Mouse (Mus musculus): ENCODE results near the gene Stat6. TPM values are rescaled to one million over a fixed set of nuclear protein-coding genes. Genes with fewer than 3 reads are reported as not detected.

Stat6 gene
- polyA plus RNA-seq (2021; fragmentation: Nextera tagmentation) = 4.6 and 4.7 TPM in 2 replicates
- long read RNA-seq, experiment 1, transcript Stat6-201 (22 exons, 3,775 nt) = major isoform, 23 of 37 reads
- long read RNA-seq, experiment 1, partial matches to known transcripts = 7 of 37 reads
- long read RNA-seq, experiment 1, other reads (novel, unspliced or antisense) = 7 of 37 reads
- long read RNA-seq, experiment 2, partial matches to known transcripts = 3 of 8 reads
- long read RNA-seq, experiment 2, other reads (novel, unspliced or antisense) = 2 of 8 reads

DNA sequence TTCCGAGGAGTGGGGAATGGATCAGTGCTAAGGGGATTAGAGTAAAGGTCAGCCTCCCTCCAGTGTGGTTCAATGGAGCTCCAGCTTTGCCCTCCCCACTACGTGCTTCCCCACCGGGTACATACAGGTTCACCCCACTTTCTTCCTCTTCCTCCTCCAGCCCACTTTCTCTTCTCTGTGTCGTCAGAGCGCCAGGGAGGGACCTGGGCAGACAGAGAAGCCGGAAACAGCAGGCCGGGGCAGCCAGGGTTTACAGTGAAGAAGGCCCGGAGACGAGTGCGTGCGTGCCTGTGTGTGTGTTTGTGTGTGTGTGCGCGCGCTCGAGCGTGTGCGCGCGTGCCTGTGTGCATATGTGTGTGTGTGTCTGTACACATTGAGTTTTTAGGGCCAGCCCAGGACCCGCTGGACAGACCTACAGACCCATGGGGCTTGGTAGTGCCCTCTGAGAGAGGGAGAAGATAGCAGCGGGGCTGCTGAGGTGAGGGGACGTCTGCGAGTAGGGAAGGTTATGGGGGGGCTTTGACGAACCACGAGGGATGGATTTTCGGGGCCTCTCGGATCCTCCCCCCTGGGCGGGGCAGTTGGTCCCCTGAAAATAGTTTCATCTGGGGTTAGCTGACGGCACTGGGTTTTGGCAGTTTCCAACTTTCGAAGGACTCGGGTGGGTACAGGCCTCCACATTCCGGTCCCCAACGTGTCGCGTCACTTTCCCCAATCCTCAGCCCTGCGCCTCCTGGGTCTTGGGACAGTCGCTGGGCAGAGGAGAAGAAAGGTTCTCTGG, at the start of gene Stat6:
Gene Stat6, plus strand, starts transcription at position 215 of the 781 bp plus-strand sequence.

DNA sequence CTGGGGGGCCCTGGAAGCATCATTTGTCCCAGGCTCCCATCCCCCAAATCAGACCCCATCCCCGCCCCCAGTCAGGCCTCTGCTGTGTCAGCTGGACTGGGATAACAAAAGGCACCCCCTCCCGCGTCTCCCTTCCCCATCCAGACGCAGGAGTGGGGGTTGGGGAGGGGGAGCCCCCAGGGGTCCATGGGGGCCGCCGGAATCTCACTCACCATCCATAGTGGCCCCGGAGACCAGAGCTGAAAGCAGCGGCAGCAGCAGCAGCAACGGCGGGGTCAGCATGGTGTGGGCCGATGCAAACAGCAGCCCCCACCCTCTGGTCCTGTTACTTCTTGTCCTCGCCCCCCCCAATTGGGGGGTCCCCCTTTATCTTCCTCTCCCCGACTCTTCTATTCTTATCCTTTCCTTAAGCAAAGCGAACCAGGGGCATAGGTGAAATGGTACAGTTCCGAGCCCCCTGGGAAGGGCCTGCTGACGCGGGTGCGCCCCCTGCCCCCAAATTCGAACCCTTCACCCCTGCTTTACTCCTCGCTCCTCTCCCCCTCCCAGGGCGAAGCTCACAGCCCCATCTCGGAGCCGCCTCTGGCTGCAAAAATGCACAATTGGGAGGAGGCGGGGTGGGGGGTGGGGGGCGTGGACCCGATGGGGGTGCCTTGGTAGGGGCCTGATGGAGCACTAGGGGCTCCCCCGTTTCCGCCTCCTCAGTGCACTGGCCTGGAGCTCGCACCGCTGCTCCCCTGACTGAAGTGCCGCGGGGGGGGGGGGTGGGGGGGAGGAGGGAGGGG, 22.2 kb upstream of the Stat6 start, which contains the start of gene Lrp1:
Gene Lrp1, minus strand, starts transcription at position 743 of the 785 bp plus-strand sequence.

GRCm38 (mm10) chr10:127666501-127667268, 23.9 kb downstream of the Stat6 start, which contains the start of gene Nemp1:
Nemp1 (plus strand) TSS chr10:127666901.

GRCm38 (mm10) chr10:127668093-127669050, 25.6 kb downstream of the Stat6 start, which contains the start of gene Nab2:
Nab2 (minus strand) TSS chr10:127668568.

DNA sequence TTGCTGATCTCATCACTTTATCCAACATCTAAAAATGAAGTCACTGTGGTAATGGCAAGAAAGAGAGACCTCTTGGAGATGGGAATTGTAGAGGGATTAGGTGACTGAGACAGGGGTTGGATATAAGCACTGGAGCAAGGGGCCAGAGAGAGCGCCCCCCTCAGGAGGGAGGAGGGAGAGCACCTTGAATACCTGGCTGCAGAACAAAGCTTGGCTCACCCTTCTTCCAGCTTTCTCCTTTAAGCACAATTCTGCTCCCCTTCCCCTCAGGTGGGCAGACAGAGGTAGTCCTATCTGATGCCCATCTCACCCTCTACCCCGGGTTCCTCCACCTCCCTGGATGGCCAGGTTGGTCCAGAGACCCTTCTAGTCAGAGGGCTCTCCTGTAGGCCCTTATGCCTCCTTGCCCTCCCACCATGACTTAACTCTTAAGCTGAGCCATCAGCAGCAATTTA, 62.0 kb downstream of the Stat6 start, which contains the start of gene Myo1a:
Gene Myo1a, plus strand, starts transcription at position 405 of the 455 bp plus-strand sequence.

Other genes starting within 250 kb of the Stat6 start
- gene Stac3, start 141.3 kb upstream of the Stat6 start, polyA plus RNA-seq (2021; fragmentation: Nextera tagmentation) = not detected in 2 replicates
- 3.7 and 3.8 TPM in 2 replicates for gene Ndufa4l2, start 128.0 kb upstream of the Stat6 start, polyA plus RNA-seq (2021; fragmentation: Nextera tagmentation)
- 15.4 and 17.6 TPM in 2 replicates for gene Shmt2, start 120.5 kb upstream of the Stat6 start, polyA plus RNA-seq (2021; fragmentation: Nextera tagmentation)
- 1.0 and 3.2 TPM in 2 replicates for gene Nxph4, start 108.4 kb upstream of the Stat6 start, polyA plus RNA-seq (2021; fragmentation: Nextera tagmentation)
- gene Lrp1, start 21.8 kb upstream of the Stat6 start, polyA plus RNA-seq (2021; fragmentation: Nextera tagmentation) = 19.7 and 38.3 TPM in 2 replicates
- 3.9 and 4.3 TPM in 2 replicates for gene Nemp1, start 23.9 kb downstream of the Stat6 start, polyA plus RNA-seq (2021; fragmentation: Nextera tagmentation)
- 5.4 and 11.3 TPM in 2 replicates for gene Nab2, start 25.6 kb downstream of the Stat6 start, polyA plus RNA-seq (2021; fragmentation: Nextera tagmentation)
- gene Myo1a, start 62.2 kb downstream of the Stat6 start, polyA plus RNA-seq (2021; fragmentation: Nextera tagmentation) = not detected in 2 replicates
- gene Tac2, start 81.5 kb downstream of the Stat6 start, polyA plus RNA-seq (2021; fragmentation: Nextera tagmentation) = 21.2 and 22.5 TPM in 2 replicates
- 0.71 and 0.93 TPM in 2 replicates for gene Zbtb39, start 96.6 kb downstream of the Stat6 start, polyA plus RNA-seq (2021; fragmentation: Nextera tagmentation)
- 0.47 and 0.53 TPM in 2 replicates for gene Gpr182, start 108.7 kb downstream of the Stat6 start, polyA plus RNA-seq (2021; fragmentation: Nextera tagmentation)
- not detected in 2 replicates for gene Rdh1, start 116.7 kb downstream of the Stat6 start, polyA plus RNA-seq (2021; fragmentation: Nextera tagmentation)
- not detected in 2 replicates for gene Rdh16f1, start 116.8 kb downstream of the Stat6 start, polyA plus RNA-seq (2021; fragmentation: Nextera tagmentation)
- gene Rdh9, start 133.4 kb downstream of the Stat6 start, polyA plus RNA-seq (2021; fragmentation: Nextera tagmentation) = 0.15 and 0.16 TPM in 2 replicates
- gene Rdh16, start 158.2 kb downstream of the Stat6 start, polyA plus RNA-seq (2021; fragmentation: Nextera tagmentation) = not detected in 2 replicates
- not detected in 2 replicates for gene Rdh19, start 206.9 kb downstream of the Stat6 start, polyA plus RNA-seq (2021; fragmentation: Nextera tagmentation)
- gene Rdh16f2, start 223.5 kb downstream of the Stat6 start, polyA plus RNA-seq (2021; fragmentation: Nextera tagmentation) = not detected in 2 replicates
- not detected in 2 replicates for gene Rdh7, start 245.8 kb downstream of the Stat6 start, polyA plus RNA-seq (2021; fragmentation: Nextera tagmentation)